14 mouse cellular contexts compared by ENCODE assay signal in the genomic region with DNA sequence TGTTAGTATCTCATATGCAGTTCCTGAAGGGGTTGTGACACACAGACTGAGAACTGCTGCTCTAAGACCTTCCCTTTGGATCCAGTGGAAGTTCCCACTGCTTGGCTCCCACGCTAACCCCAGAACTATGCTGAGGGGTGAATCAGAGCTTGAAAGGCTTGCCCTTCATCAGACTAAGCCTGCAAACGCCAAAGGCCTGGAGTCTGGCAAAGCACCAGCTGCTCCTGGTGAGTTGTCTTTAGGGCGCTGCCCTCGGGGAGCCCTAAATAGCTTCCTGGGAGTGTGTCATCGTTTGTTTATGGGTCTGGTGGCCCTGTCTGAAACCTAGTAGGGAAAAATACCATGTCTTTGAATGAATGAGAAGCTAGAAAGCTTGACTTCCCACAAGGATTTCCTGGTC. TPM values are rescaled to one million over a fixed set of nuclear protein-coding genes. Genes with fewer than 3 reads are reported as not detected.
DNase-seq lines count a peak whose midpoint lies in the region; ATAC-seq and TF ChIP-seq lines count a peak whose summit lies in the region.
"Had no signal": no experiment of that assay in that cellular context is flagged by ENCODE, and none has a peak within 500 bp of the region (broad histone marks: within the 10 kb centered on the region; RNA-seq: fewer than 3 reads in every experiment).

No protein-coding gene starts in this region.

- no peaks in the 10 kb centered on the region for H3K36me3 ChIP-seq in lung, embryonic 16.5 days (ENCODE audit: control insufficient read depth, insufficient read depth, low read length)
- no peaks in the 10 kb centered on the region for H3K36me3 ChIP-seq in myocyte (ENCODE audit: control insufficient read depth, insufficient read depth)
- H3K36me3 ChIP-seq in hindbrain, embryonic 12.5 days: no peaks in the 10 kb centered on the region
- H3K36me3 ChIP-seq: embryonic facial prominence, embryonic 13.5 days; midbrain, embryonic 13.5 days; neural tube, embryonic 12.5 days had no signal

- no peak overlapping the region for H3K9ac ChIP-seq in lung, embryonic 16.5 days (ENCODE audit: low read length)
- no peak overlapping the region for H3K9ac ChIP-seq in hindbrain, embryonic 12.5 days
- H3K9ac ChIP-seq: embryonic facial prominence, embryonic 13.5 days; liver, postnatal 0 days; midbrain, embryonic 13.5 days; neural tube, embryonic 12.5 days had no signal

- WGBS in lung, embryonic 16.5 days: 38% methylated on average over 5 of the region's 5 CpGs
- 61% methylated on average over 5 of the region's 5 CpGs for WGBS in hindbrain, embryonic 12.5 days

- DNase-seq in gastrocnemius, adult 2 months: peak; percentile 66
- DNase-seq in gastrocnemius, postnatal 25 days: no peak
- DNase-seq in lung, postnatal 36 days: no peak
- DNase-seq in adrenal gland, postnatal 10 days: peak; percentile 81
- DNase-seq: B cell, adult 2 months; cerebellum, adult 9-11 months; liver, postnatal 0 days had no signal

- TF ChIP-seq POLR2A in myocyte (IDR thresholded peaks at IDR 0.05; ENCODE audit: insufficient read length, low read depth): no peak

- no peaks in the 10 kb centered on the region for H3K79me2 ChIP-seq in myocyte (ENCODE audit: control insufficient read depth, insufficient read depth)

- ATAC-seq in lung, embryonic 16.5 days (ENCODE audit: low read depth): 0 out of 2 replicates have a peak, but pooled peaks have one; percentile 12
- ATAC-seq in hindbrain, embryonic 12.5 days (ENCODE audit: low FRiP score): no peak
- no peak for ATAC-seq in activated CD4-positive, CD25-positive, alpha-beta regulatory T cell, adult 4 months
- ATAC-seq: liver, postnatal 0 days; midbrain, embryonic 13.5 days had no signal

- TF ChIP-seq CTCF in gastrocnemius, adult 2 months (IDR thresholded peaks at IDR 0.05): no peak

- no peak overlapping the region for H3ac ChIP-seq in myocyte (ENCODE audit: control insufficient read depth, insufficient read length)

- H3K27me3 ChIP-seq in lung, embryonic 16.5 days (ENCODE audit: control insufficient read depth, insufficient read depth, low read depth, low read length): no peaks in the 10 kb centered on the region
- H3K27me3 ChIP-seq in myocyte (ENCODE audit: control insufficient read depth, insufficient read depth, insufficient read length): no peaks in the 10 kb centered on the region
- H3K27me3 ChIP-seq in hindbrain, embryonic 12.5 days: no peaks in the 10 kb centered on the region
- H3K27me3 ChIP-seq: embryonic facial prominence, embryonic 13.5 days; midbrain, embryonic 13.5 days; neural tube, embryonic 12.5 days had no signal

- H3K9me3 ChIP-seq in lung, embryonic 16.5 days (ENCODE audit: control insufficient read depth, low read length): no peaks in the 10 kb centered on the region
- no peaks in the 10 kb centered on the region for H3K9me3 ChIP-seq in hindbrain, embryonic 12.5 days (replicated peaks)
- H3K9me3 ChIP-seq: embryonic facial prominence, embryonic 13.5 days; midbrain, embryonic 13.5 days; neural tube, embryonic 12.5 days had no signal

- intact Hi-C loops in gastrocnemius, adult 2 months (cut with DNase I): no loop called here

- peak overlapping the region; percentile 62 for H3K27ac ChIP-seq in gastrocnemius, adult 2 months
- H3K27ac ChIP-seq in lung, embryonic 16.5 days (ENCODE audit: low read length): no peak overlapping the region
- no peak overlapping the region for H3K27ac ChIP-seq in hindbrain, embryonic 12.5 days
- H3K27ac ChIP-seq: embryonic facial prominence, embryonic 13.5 days; midbrain, embryonic 13.5 days; neural tube, embryonic 12.5 days had no signal

- 0 out of 2 replicates have a peak, but pooled peaks cover 4% of the 10 kb centered on the region for H3K4me1 ChIP-seq in lung, embryonic 16.5 days (replicated peaks; ENCODE audit: control insufficient read depth, insufficient read depth, low read length)
- H3K4me1 ChIP-seq in hindbrain, embryonic 12.5 days: no peaks in the 10 kb centered on the region
- H3K4me1 ChIP-seq: embryonic facial prominence, embryonic 13.5 days; midbrain, embryonic 13.5 days had no signal

- H3K4me3 ChIP-seq in gastrocnemius, adult 2 months: 0 out of 2 replicates have a peak overlapping the region, but pooled peaks have one; percentile 13
- no peak overlapping the region for H3K4me3 ChIP-seq in lung, embryonic 16.5 days (ENCODE audit: low read length)
- no peak overlapping the region for H3K4me3 ChIP-seq in myocyte
- no peak overlapping the region for H3K4me3 ChIP-seq in hindbrain, embryonic 12.5 days
- H3K4me3 ChIP-seq: embryonic facial prominence, embryonic 13.5 days; midbrain, embryonic 13.5 days; neural tube, embryonic 12.5 days had no signal

- H3K4me2 ChIP-seq in lung, embryonic 16.5 days (ENCODE audit: low read depth, low read length): no peak overlapping the region
- peak overlapping the region; percentile 83 for H3K4me2 ChIP-seq in myocyte (ENCODE audit: low read depth)
- no peak overlapping the region for H3K4me2 ChIP-seq in hindbrain, embryonic 12.5 days (replicated peaks)
- H3K4me2 ChIP-seq: embryonic facial prominence, embryonic 13.5 days; midbrain, embryonic 13.5 days; neural tube, embryonic 12.5 days had no signal

TF ChIP-seq in myocyte, 11 proteins besides CTCF, POLR2A, EP300 and RAD21:
- TF ChIP-seq MYOD1 (IDR thresholded peaks at IDR 0.05; ENCODE audit: control insufficient read depth in 1 of 3, insufficient read length in 2 of 3, low read depth in 2 of 3) (peak in 2 of 3 experiments; percentile 52 to 55), CEBPB (IDR thresholded peaks at IDR 0.05; ENCODE audit: insufficient read depth, poor library complexity, severe bottlenecking) (no peak), TCF3 (IDR thresholded peaks at IDR 0.05; ENCODE audit: insufficient read length, low read depth) (no peak), MYOG (IDR thresholded peaks at IDR 0.05; ENCODE audit: control insufficient read depth in 1 of 3, insufficient read depth in 1 of 3, insufficient read length in 2 of 3, low read depth in 2 of 3) (peak in 1 of 3 experiments; percentile 65), E2F4 (IDR thresholded peaks at IDR 0.05; ENCODE audit: insufficient read depth) (peak; percentile 48)

RNA-seq across cellular contexts. Expression of a gene that starts 47.3 kb away (rescaled TPM):
- total RNA-seq in gastrocnemius, adult 2 months (2021): 100 to 1,000 TPM; 147 to 182 TPM
- 100 to 1,000 TPM; 156 to 160 TPM for total RNA-seq in gastrocnemius, postnatal 25 days (2021)
- 179 and 192 TPM in 2 replicates for polyA plus RNA-seq in lung, embryonic 16.5 days (2015; fragmentation: Nextera tagmentation; extraction: Ambion mirVana)
- total RNA-seq in adrenal gland, postnatal 10 days (2021): 100 to 1,000 TPM; 181 to 187 TPM
- polyA plus RNA-seq in myocyte (2012; fragmentation: generic; extraction: Trizol): 171 TPM
- 190 and 195 TPM in 2 replicates for polyA plus RNA-seq in hindbrain, embryonic 12.5 days (2016; fragmentation: Nextera tagmentation; extraction: Ambion mirVana)
- 100 to 1,000 TPM; 188 to 241 TPM for polyA plus RNA-seq in activated CD4-positive, CD25-positive, alpha-beta regulatory T cell, adult 4 months (2017; shearing (Covaris generic))

Comparison
In these comparisons a context has a peak if more than half of its experiments do, and no peak if none do; other contexts are left out.
1. DNase-seq: peak in gastrocnemius, adult 2 months (single experiment) and adrenal gland, postnatal 10 days (single experiment); none in gastrocnemius, postnatal 25 days (single experiment) and lung, postnatal 36 days (single experiment).